Mouse (Mus musculus) heart, postnatal 0 days (tissue): Measurements from ENCODE around the gene Mark4.

Experiments
- CTCF ChIP-seq: IDR thresholded peaks from 2 replicates; pipeline ENCODE4 v1.5.1; 2016; ENCODE audit warnings: antibody characterized with exemption, control low read depth, low read depth
- EP300 ChIP-seq: IDR thresholded peaks from 2 replicates; pipeline ENCODE4 v1.6.1; 2016; ENCODE audit warnings: antibody characterized with exemption, low read depth

DNA sequence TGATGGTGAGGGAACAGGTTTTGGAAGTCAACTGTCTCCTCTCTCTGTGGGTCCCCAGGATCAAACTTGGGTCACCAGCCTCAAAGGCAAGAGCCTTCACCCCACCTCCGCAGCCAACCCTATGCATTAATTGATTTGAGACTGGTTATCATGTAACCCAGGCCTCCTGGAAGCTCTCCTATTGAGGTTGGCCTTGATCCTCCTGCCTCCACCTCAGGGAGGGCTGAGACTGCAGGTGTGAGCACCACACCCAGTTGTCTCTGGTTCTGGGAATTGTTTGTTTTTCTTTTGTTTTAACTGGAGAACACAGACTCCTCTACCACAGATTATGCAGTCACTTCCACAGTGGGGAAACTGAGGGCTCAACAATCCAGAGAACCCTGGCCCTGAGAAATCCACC is 1.9 kb upstream of the Mark4 start:
- no peak for TF ChIP-seq CTCF
- no peak for TF ChIP-seq EP300
